Comparison of ENCODE assay signal across 1 mouse cellular context in the genomic region with DNA sequence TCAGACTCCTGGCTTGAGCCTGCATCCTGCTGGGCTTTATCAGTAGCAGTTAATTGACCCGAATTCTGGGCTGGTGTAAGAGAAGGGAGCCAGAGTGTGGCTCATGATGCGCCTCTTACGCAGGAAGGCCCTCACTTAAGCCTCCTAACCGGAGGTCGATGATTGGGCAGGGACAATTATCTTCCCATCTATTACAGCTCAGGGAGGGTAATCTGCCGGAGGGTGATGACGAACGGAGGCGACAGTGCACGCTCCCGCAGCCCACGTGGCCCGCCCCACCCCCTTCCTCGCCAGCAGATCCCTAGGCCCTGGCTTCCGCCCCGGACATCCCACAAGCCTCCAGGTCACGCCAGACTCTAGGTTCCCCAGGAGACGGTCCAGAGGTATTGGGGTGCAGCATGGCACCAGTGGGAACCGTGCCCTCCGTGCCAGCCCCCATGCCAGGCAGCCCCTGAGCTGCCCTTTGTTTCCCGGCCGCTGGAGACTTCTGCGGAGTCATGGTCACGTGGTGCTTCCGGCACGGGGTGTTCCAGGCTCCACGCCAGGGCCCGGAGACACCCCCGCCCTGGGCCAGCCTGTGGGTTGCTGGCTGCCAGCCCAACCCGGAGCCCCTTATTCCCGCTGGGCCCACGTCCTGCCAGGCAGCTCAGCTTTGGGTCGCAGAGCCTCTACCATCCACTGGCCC.
TF ChIP-seq lines count a peak whose summit lies in the region.

No protein-coding gene starts in this region.

TF ChIP-seq in MEL, 35 proteins besides CTCF, POLR2A, EP300 and RAD21 (continued from another document):
- TF ChIP-seq MYC (IDR thresholded peaks at IDR 0.05; ENCODE audit: low read depth, low read length) (peak; percentile 99), TCF12 (IDR thresholded peaks at IDR 0.05; ENCODE audit: low read depth, low read length) (peak; percentile 55), TAL1 (IDR thresholded peaks at IDR 0.05; ENCODE audit: low read length) (no peak), ZC3H11A (IDR thresholded peaks at IDR 0.05; ENCODE audit: low read depth, low read length) (no peak), MAX (IDR thresholded peaks at IDR 0.05; ENCODE audit: low read length) (peak; percentile 97), MYB (IDR thresholded peaks at IDR 0.05; ENCODE audit: low read depth, low read length) (peak; percentile 47; the same call in 1 of the 2 replicates), KAT2A (conservative IDR thresholded peaks at IDR 0.05; ENCODE audit: low read depth, low read length) (0 out of 2 replicates have a peak, but pooled peaks have one; percentile 16), CHD1 (IDR thresholded peaks at IDR 0.05; ENCODE audit: low read depth, low read length) (no peak), RCOR1 (IDR thresholded peaks at IDR 0.05; ENCODE audit: low read depth, low read length) (no peak), SIN3A (IDR thresholded peaks at IDR 0.05; ENCODE audit: low read length) (peak; percentile 94), MEF2A (IDR thresholded peaks at IDR 0.05; ENCODE audit: extremely low read depth, insufficient replicate concordance, low read depth, low read length, poor library complexity, severe bottlenecking) (peak; percentile 42; the same call in 1 of the 2 replicates), CHD2 (IDR thresholded peaks at IDR 0.05; ENCODE audit: low read length) (no peak), HCFC1 (IDR thresholded peaks at IDR 0.05; ENCODE audit: low read depth, low read length) (peak; percentile 75), ETS1 (IDR thresholded peaks at IDR 0.05; ENCODE audit: low read depth, low read length) (peak; percentile 81), SMC3 (IDR thresholded peaks at IDR 0.05; ENCODE audit: low read depth, low read length) (no peak), ZNF384 (IDR thresholded peaks at IDR 0.05; ENCODE audit: low read depth, low read length) (no peak), ZMIZ1 (IDR thresholded peaks at IDR 0.05; ENCODE audit: low read depth, low read length) (peak; percentile 88), ELF1 (IDR thresholded peaks at IDR 0.05; ENCODE audit: low read depth, low read length) (peak; percentile 32; the same call in 1 of the 2 replicates), MAZ (IDR thresholded peaks at IDR 0.05; ENCODE audit: low read depth, low read length) (peak; percentile 90; the same call in 1 of the 2 replicates), JUND (IDR thresholded peaks at IDR 0.05; ENCODE audit: low read depth, low read length) (no peak), ZKSCAN1 (IDR thresholded peaks at IDR 0.05; ENCODE audit: low read depth, low read length) (no peak), GATA1 (IDR thresholded peaks at IDR 0.05; ENCODE audit: low read depth, low read length) (peak; percentile 94)
TF ChIP-seq in MEL: peak in this region for 22.
